Mouse (Mus musculus): ENCODE measurements around the gene Sfi1. TPM values are rescaled to one million over a fixed set of nuclear protein-coding genes. Genes with fewer than 3 reads are reported as not detected.

The Sfi1 gene
- 10 to 100 TPM; 38.4 to 47.1 TPM for polyA plus RNA-seq (2017; shearing (Covaris generic))

GRCm38 (mm10) chr11:3193363-3193762 is at the start of gene Sfi1:
Gene Sfi1 (minus strand): TSS chr11:3193463.

GRCm38 (mm10) chr11:3202231-3202701 is 9.0 kb upstream of the Sfi1 start, which contains the start of gene Eif4enif1:
Gene Eif4enif1 (plus strand): TSS chr11:3202392.

Other genes with a start within 250 kb of the Sfi1 start
- 10 to 100 TPM; 57.5 to 59.8 TPM for gene Eif4enif1, start 8.9 kb upstream of the Sfi1 start, polyA plus RNA-seq (2017; shearing (Covaris generic))
- 100 to 1,000 TPM; 156 to 187 TPM for gene Drg1, start 73.0 kb upstream of the Sfi1 start, polyA plus RNA-seq (2017; shearing (Covaris generic))
- 10 to 100 TPM; 31.7 to 53.0 TPM for gene Patz1, start 95.4 kb upstream of the Sfi1 start, polyA plus RNA-seq (2017; shearing (Covaris generic))
- 100 to 1,000 TPM in 1 of 2 experiments, 10 to 100 TPM in 1; 65.7 to 246 TPM for gene Pik3ip1, start 136.9 kb upstream of the Sfi1 start, polyA plus RNA-seq (2017; shearing (Covaris generic))
- 10 to 100 TPM; 86.8 to 87.2 TPM for gene Limk2, start 215.7 kb upstream of the Sfi1 start, polyA plus RNA-seq (2017; shearing (Covaris generic))

Measured in activated CD4-positive, CD25-positive, alpha-beta regulatory T cell (primary cell).